Mouse (Mus musculus): ENCODE results near the gene Ap1ar.

DNA sequence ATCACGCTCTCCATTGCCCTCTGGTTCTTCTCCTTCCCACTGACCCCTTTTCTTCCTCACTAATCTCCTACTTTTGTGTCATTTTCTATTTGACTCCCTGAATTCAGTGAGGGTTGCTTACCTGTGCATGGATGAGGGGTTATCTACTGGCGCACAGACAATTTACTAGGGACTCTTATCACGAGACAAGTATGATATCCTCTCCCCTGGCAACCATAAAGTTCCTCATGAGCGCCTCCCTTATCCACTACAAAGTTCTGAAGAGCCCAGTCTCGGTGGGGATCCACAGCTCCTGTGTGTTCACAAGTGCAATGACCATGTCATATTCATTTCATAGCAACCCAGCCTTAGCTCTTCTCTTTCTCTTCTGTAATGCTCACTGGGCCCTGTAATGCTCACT lies 12.6 kb upstream of the Ap1ar start:
- no peak for TF ChIP-seq POLR2A (IDR thresholded peaks at IDR 0.05; ENCODE audit: control insufficient read depth, extremely low read depth, insufficient read depth, low read length, poor library complexity)
- no peak for TF ChIP-seq CTCF (IDR thresholded peaks at IDR 0.05; ENCODE audit: borderline replicate concordance, control insufficient read depth, extremely low read depth, insufficient read depth, low read length, poor library complexity)

Measured in thymus, adult 2 months (tissue).